Mouse (Mus musculus) retina, embryonic 14.5 days (tissue): ENCODE measurements around the gene Cox6b2.

Source experiments
- DNase-seq: peaks from one replicate; pipeline ENCODE4 v3.0.0-alpha.2; 2015; ENCODE audit warnings: low spot score

Cox6b2 gene

DNA sequence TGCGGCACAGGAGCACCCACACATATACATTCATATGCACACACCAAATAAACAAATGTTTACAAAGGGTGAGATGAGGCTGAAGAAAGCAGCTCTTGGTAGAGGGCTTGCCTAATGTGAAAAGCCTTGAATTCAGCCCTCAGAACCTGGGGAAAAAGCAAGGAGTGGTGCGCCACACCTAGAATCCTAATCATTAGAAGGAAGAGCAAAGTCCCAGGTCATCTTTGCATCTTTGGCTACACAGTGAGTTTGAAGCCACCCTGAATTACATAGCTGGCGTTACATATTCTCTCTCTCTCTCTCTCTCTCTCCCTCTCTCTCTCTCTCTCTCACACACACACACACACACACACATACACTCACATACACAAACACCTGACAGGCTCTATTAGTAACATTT lies 33.6 kb downstream of the Cox6b2 start:
- no peak for DNase-seq

DNA sequence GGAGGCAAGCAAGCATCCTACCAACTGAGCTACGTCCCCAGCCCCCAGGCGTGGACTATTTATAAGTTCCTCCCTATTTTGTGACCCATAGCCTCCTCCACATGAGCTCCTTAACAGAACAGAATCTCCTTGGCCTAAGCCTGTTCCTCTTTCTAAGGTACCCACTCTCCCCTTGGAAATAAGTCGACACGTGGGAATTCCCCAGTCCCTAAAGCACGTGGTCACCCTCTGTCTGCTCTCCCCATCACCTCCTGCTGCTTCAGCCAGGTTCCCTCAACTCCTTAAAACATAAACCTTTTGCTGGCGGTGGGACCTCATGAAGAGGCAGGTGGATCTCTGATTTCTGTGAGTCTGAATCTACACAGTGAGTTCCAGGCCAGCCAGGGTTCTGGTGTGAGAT lies 35.9 kb downstream of the Cox6b2 start:
- DNase-seq: no peak

DNA sequence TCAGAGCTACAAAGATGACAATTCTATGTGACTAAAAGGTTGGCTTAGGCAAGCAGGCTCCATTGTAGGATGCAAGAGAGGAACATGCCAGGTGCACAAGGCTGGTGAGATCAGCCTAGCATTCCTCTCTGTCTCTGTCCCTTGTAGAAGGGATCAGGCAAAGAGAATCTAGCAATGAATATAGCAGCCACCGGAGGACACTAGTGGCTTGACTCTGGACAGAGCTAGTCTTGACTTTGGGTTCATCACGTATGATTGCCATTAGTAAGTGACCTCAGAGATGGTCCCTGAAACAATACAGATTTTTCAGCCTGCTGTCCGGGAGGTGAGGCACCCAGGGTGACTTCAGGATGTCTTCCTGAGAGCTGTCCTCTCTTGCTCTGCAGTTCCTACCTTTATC lies 40.3 kb downstream of the Cox6b2 start:
- DNase-seq: no peak

- peak; percentile 77 for DNase-seq
Measured at GRCm38 (mm10) chr7:4705098-4705497, 47.8 kb downstream of the Cox6b2 start.

DNA sequence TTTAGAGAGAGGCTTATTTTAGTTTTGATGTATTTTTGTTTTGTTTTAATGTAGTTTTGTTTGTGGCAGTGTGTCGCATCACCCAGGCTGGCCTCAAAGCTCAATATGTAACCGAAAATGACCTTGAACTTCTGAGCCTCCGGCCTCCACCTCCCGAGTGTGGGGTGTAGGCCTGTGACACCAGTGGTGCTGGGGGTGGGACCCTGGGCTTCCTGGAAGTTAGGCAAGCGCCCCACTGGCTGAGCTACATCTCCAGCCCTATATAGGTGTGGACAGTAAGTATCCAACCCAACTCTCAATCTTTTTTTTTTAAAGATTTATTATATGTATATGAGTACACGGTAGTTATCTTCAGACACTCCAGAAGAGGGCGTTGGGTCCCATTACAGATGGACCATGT lies 49.7 kb downstream of the Cox6b2 start:
- no peak for DNase-seq

DNA sequence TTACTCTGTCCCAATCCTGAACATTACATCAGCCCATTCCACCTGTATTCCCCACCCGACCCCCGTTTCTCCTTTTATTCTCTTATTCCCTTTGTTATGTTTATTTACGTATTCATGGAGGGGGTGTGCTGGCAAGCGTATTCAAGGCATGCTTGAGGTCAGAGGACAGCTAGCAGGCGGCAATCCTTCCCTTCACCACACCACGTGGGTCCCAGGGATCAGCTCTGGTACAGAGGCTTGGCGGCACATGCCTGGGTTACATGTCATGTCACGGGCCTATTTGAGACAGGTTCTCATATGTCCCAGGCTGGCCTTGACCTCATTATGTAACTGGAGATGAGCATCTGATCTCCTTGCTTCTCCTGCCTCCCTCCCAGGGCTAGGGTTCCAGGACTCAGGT lies 50.6 kb downstream of the Cox6b2 start:
- no peak for DNase-seq
